ENCODE assay signal across 17 mouse cellular contexts in genomic region chr2:131513477-131513876, GRCm38 (mm10). TPM values are rescaled to one million over a fixed set of nuclear protein-coding genes. Genes with fewer than 3 reads are reported as not detected.
DNase-seq lines count a peak whose midpoint lies in the region; TF ChIP-seq lines count a peak whose summit lies in the region.
"Had no signal": no experiment of that assay in that cellular context is flagged by ENCODE, and none has a peak within 500 bp of the region (broad histone marks: within the 10 kb centered on the region; RNA-seq: fewer than 3 reads in every experiment).

No protein-coding gene starts in this region.

- no peaks in the 10 kb centered on the region for H3K36me3 ChIP-seq in heart, adult 2 months (ENCODE audit: control insufficient read depth, insufficient read depth, low read length)
- H3K36me3 ChIP-seq: G1E had no signal

- H3K9ac ChIP-seq in heart, adult 2 months (ENCODE audit: low read depth, low read length): no peak overlapping the region
- H3K9ac ChIP-seq: liver, embryonic 14.5 days; midbrain, embryonic 13.5 days had no signal

- intact Hi-C loops in heart, adult 2 months (cut with DNase I): loop anchor here (5.0 kb wide), 1 partner anchor 161 kb away; the partner anchor contains the start of gene Rnf24
- intact Hi-C loops in left cerebral cortex, adult 2 months (cut with DNase I): loop anchor here (10.0 kb wide), 1 partner anchor 419 kb away; no protein-coding TSS in a partner anchor

- TF ChIP-seq POLR2A in heart, adult 2 months (IDR thresholded peaks at IDR 0.05; ENCODE audit: insufficient read depth, low read depth, low read length): no peak
- no peak for TF ChIP-seq POLR2A in brain, embryonic 14.5 days (IDR thresholded peaks at IDR 0.05; ENCODE audit: borderline replicate concordance, extremely low read depth, insufficient read depth, insufficient read length, poor library complexity, severe bottlenecking)

- TF ChIP-seq EP300 in heart, adult 2 months (IDR thresholded peaks at IDR 0.05; ENCODE audit: insufficient read depth, low read depth, low read length): no peak

- no peak overlapping the region for H3K4me3 ChIP-seq in heart, adult 2 months
- H3K4me3 ChIP-seq in left cerebral cortex, adult 2 months: no peak overlapping the region
- H3K4me3 ChIP-seq: embryonic facial prominence, embryonic 10.5 days; midbrain, embryonic 13.5 days had no signal

- H3K4me1 ChIP-seq in heart, adult 2 months (ENCODE audit: control insufficient read depth, insufficient read depth, low read length): peaks cover 13% of the 10 kb centered on the region

- WGBS in heart, adult 2 months: 14% methylated on average over 2 of the region's 2 CpGs

- peak overlapping the region; percentile 80 for H3K27ac ChIP-seq in heart, adult 2 months
- H3K27ac ChIP-seq in left cerebral cortex, adult 2 months: 0 out of 2 replicates have a peak overlapping the region, but pooled peaks have one; percentile 13
- H3K27ac ChIP-seq: embryonic facial prominence, embryonic 10.5 days; liver, embryonic 14.5 days; midbrain, embryonic 13.5 days; stomach, postnatal 0 days had no signal

- DNase-seq in heart, adult 2 months: no peak
- no peak for DNase-seq in heart, adult 9 months (ENCODE audit: low spot score in 2 of 2)
- DNase-seq in left cerebral cortex, adult 2 months (ENCODE audit: extremely low spot score in 1 of 2, low spot score in 2 of 2): no peak
- DNase-seq in left cerebral cortex, adult 18-20 months (ENCODE audit: low spot score in 2 of 2): no peak
- peak; percentile 73 for DNase-seq in Muller cell, postnatal 12 days (ENCODE audit: inconsistent ontology term)
- peak; percentile 60 for DNase-seq in brain, embryonic 14.5 days (ENCODE audit: low read depth)
- DNase-seq in embryo, embryonic 10 days (ENCODE audit: low spot score): no peak
- DNase-seq in T-cell, adult 2 months (ENCODE audit: low spot score): no peak
- DNase-seq: adrenal gland, postnatal 25 days; kidney, postnatal 10 days; lung, postnatal 4 days; thymus, postnatal 25 days had no signal

- TF ChIP-seq CTCF in heart, adult 2 months (IDR thresholded peaks at IDR 0.05): no peak
- no peak for TF ChIP-seq CTCF in left cerebral cortex, adult 2 months (IDR thresholded peaks at IDR 0.05)
- TF ChIP-seq CTCF in brain, embryonic 14.5 days (IDR thresholded peaks at IDR 0.05; ENCODE audit: borderline replicate concordance, extremely low read depth, insufficient read depth, insufficient read length): no peak

- H3K79me2 ChIP-seq in heart, adult 2 months (replicated peaks; ENCODE audit: control insufficient read depth, insufficient read depth, low read length): no peaks in the 10 kb centered on the region; the same call in 1 of the 2 replicates

- H3K27me3 ChIP-seq in heart, adult 2 months (ENCODE audit: control insufficient read depth, insufficient read depth, low read length): no peaks in the 10 kb centered on the region
- H3K27me3 ChIP-seq: midbrain, embryonic 13.5 days had no signal

RNA-seq across cellular contexts. Expression of gene Smox, which starts 22.2 kb away (rescaled TPM):
- total RNA-seq in heart, adult 2 months (2021): 10 to 100 TPM; 23.0 to 28.1 TPM
- polyA plus RNA-seq in heart, adult 2 months (2012; rRNA removed): 34.8 and 39.8 TPM in 2 replicates
- total RNA-seq in left cerebral cortex, adult 2 months (2021): 10 to 100 TPM; 68.9 to 80.3 TPM
- total RNA-seq in left cerebral cortex, adult 18-20 months (2021): 10 to 100 TPM; 64.5 to 69.9 TPM
- polyA plus RNA-seq in brain, embryonic 14.5 days (2012; rRNA removed): 58.3 and 69.6 TPM in 2 replicates

RNA-seq across cellular contexts. Expression of gene Adra1d, which starts 48.6 kb away (rescaled TPM):
- total RNA-seq in heart, adult 2 months (2021): 1 to 10 TPM; 4.9 to 6.3 TPM
- polyA plus RNA-seq in heart, adult 2 months (2012; rRNA removed): 5.4 and 6.6 TPM in 2 replicates
- 10 to 100 TPM; 64.3 to 65.7 TPM for total RNA-seq in left cerebral cortex, adult 2 months (2021)
- 10 to 100 TPM; 54.2 to 58.7 TPM for total RNA-seq in left cerebral cortex, adult 18-20 months (2021)
- 0.26 and 0.48 TPM in 2 replicates for polyA plus RNA-seq in brain, embryonic 14.5 days (2012; rRNA removed)
- total RNA-seq: G1E had no signal
- polyA plus RNA-seq: embryonic facial prominence, embryonic 10.5 days; G1E; midbrain, embryonic 13.5 days had no signal

Comparison
In these comparisons a context has a peak if more than half of its experiments do, and no peak if none do; other contexts are left out.
1. DNase-seq: peak in Muller cell, postnatal 12 days (single experiment) and brain, embryonic 14.5 days (single experiment); none in heart, adult 2 months (0 of 2), heart, adult 9 months (0 of 2), left cerebral cortex, adult 2 months (0 of 2), left cerebral cortex, adult 18-20 months (0 of 2), embryo, embryonic 10 days (single experiment) and T-cell, adult 2 months (single experiment).
2. RNA of gene Adra1d, which starts 48.6 kb away (total RNA-seq): 64.3 to 65.7 TPM in left cerebral cortex, adult 2 months and 54.2 to 58.7 TPM in left cerebral cortex, adult 18-20 months; 4.9 to 6.3 TPM in heart, adult 2 months; every median in the first group is over 4 times any median in the second.